Mouse (Mus musculus): ENCODE measurements around the gene Usp36. TPM values are rescaled to one million over a fixed set of nuclear protein-coding genes. Genes with fewer than 3 reads are reported as not detected.

Usp36 gene
- polyA plus RNA-seq, 1 experiment from 2014 or later: 20.8 TPM

- Histone ChIP-seq H3K4me2 (no peak overlapping the region), H3K9ac (ENCODE audit: low read depth, low read length) (no peak overlapping the region), H3K4me3 (ENCODE audit: low read depth, low read length) (no peak overlapping the region), H3K4me1 (replicated peaks; ENCODE audit: control insufficient read depth, insufficient read depth, low read length) (peaks cover 29% of the 10 kb centered on the region), H3K9me3 (ENCODE audit: control insufficient read depth, low read length) (no peaks in the 10 kb centered on the region), H3K27me3 (replicated peaks; ENCODE audit: control insufficient read depth, insufficient read depth, low read length) (no peaks in the 10 kb centered on the region), H3K36me3 (ENCODE audit: control insufficient read depth, insufficient read depth, low read length) (no peaks in the 10 kb centered on the region), H3K27ac (ENCODE audit: low read depth, low read length) (no peak overlapping the region)
- DNase-seq (ENCODE audit: low spot score) (no peak), ATAC-seq (replicated peaks; ENCODE audit: low FRiP score) (no peak)
- WGBS: 74% methylated on average over 4 of the region's 4 CpGs
Measured at GRCm38 (mm10) chr11:118240388-118240787, 49.7 kb downstream of the Usp36 start.

GRCm38 (mm10) chr11:118239281-118240198, 50.5 kb downstream of the Usp36 start:
- Histone ChIP-seq H3K4me1 (replicated peaks; ENCODE audit: control insufficient read depth, insufficient read depth, low read length) (peaks cover 33% of the 10 kb centered on the region), H3K9me3 (ENCODE audit: control insufficient read depth, low read length) (no peaks in the 10 kb centered on the region), H3K36me3 (ENCODE audit: control insufficient read depth, insufficient read depth, low read length) (no peaks in the 10 kb centered on the region), H3K27ac (ENCODE audit: low read depth, low read length) (peak overlapping the region; percentile 3; the same call in 1 of the 2 replicates), H3K27me3 (replicated peaks; ENCODE audit: control insufficient read depth, insufficient read depth, low read length) (no peaks in the 10 kb centered on the region), H3K4me3 (ENCODE audit: low read depth, low read length) (no peak overlapping the region), H3K4me2 (no peak overlapping the region), H3K9ac (ENCODE audit: low read depth, low read length) (no peak overlapping the region)
- ATAC-seq (replicated peaks; ENCODE audit: low FRiP score) (no peak), DNase-seq (ENCODE audit: low spot score) (no peak)
- WGBS: 65% methylated on average over 14 of the region's 14 CpGs

GRCm38 (mm10) chr11:118236520-118237190, 53.4 kb downstream of the Usp36 start:
- Histone ChIP-seq H3K9me3 (ENCODE audit: control insufficient read depth, low read length) (no peaks in the 10 kb centered on the region), H3K4me1 (replicated peaks; ENCODE audit: control insufficient read depth, insufficient read depth, low read length) (peaks cover 33% of the 10 kb centered on the region), H3K36me3 (ENCODE audit: control insufficient read depth, insufficient read depth, low read length) (no peaks in the 10 kb centered on the region), H3K4me2 (no peak overlapping the region; the same call in 1 of the 2 replicates), H3K27me3 (replicated peaks; ENCODE audit: control insufficient read depth, insufficient read depth, low read length) (no peaks in the 10 kb centered on the region), H3K4me3 (ENCODE audit: low read depth, low read length) (no peak overlapping the region), H3K27ac (ENCODE audit: low read depth, low read length) (peak overlapping the region; percentile 64; the same call in 1 of the 2 replicates), H3K9ac (ENCODE audit: low read depth, low read length) (0 out of 2 replicates have a peak overlapping the region, but pooled peaks have one; percentile 12)
- ATAC-seq (replicated peaks; ENCODE audit: low FRiP score) (peak; percentile 31; the same call in 1 of the 2 replicates), DNase-seq (ENCODE audit: low spot score) (no peak)
- WGBS: 34% methylated on average over 6 of the region's 6 CpGs

- Histone ChIP-seq H3K4me3 (ENCODE audit: low read depth, low read length) (no peak overlapping the region), H3K27ac (ENCODE audit: low read depth, low read length) (peak overlapping the region; percentile 45; the same call in 1 of the 2 replicates), H3K4me1 (replicated peaks; ENCODE audit: control insufficient read depth, insufficient read depth, low read length) (peaks cover 38% of the 10 kb centered on the region), H3K9ac (ENCODE audit: low read depth, low read length) (no peak overlapping the region), H3K9me3 (ENCODE audit: control insufficient read depth, low read length) (no peaks in the 10 kb centered on the region), H3K36me3 (ENCODE audit: control insufficient read depth, insufficient read depth, low read length) (no peaks in the 10 kb centered on the region), H3K27me3 (replicated peaks; ENCODE audit: control insufficient read depth, insufficient read depth, low read length) (no peaks in the 10 kb centered on the region), H3K4me2 (no peak overlapping the region)
- no peak for DNase-seq (ENCODE audit: low spot score)
- 63% methylated on average over 7 of the region's 7 CpGs for WGBS
- no peak for ATAC-seq (replicated peaks; ENCODE audit: low FRiP score)
Measured at GRCm38 (mm10) chr11:118234929-118235328, 55.1 kb downstream of the Usp36 start.

- no peak overlapping the region for H3K4me3 ChIP-seq (ENCODE audit: low read depth, low read length)
- WGBS: 58% methylated on average over 6 of the region's 6 CpGs
- H3K27ac ChIP-seq (ENCODE audit: low read depth, low read length): peak overlapping the region; percentile 45; the same call in 1 of the 2 replicates
- H3K27me3 ChIP-seq (replicated peaks; ENCODE audit: control insufficient read depth, insufficient read depth, low read length): no peaks in the 10 kb centered on the region
- no peaks in the 10 kb centered on the region for H3K36me3 ChIP-seq (ENCODE audit: control insufficient read depth, insufficient read depth, low read length)
- no peak overlapping the region for H3K9ac ChIP-seq (ENCODE audit: low read depth, low read length)
- no peak for DNase-seq (ENCODE audit: low spot score)
- H3K4me1 ChIP-seq (replicated peaks; ENCODE audit: control insufficient read depth, insufficient read depth, low read length): peaks cover 34% of the 10 kb centered on the region
- no peak for ATAC-seq (replicated peaks; ENCODE audit: low FRiP score)
- no peaks in the 10 kb centered on the region for H3K9me3 ChIP-seq (ENCODE audit: control insufficient read depth, low read length)
- no peak overlapping the region for H3K4me2 ChIP-seq
Measured at GRCm38 (mm10) chr11:118234500-118234899, 55.5 kb downstream of the Usp36 start.

- WGBS: 69% methylated on average over 3 of the region's 3 CpGs
- ATAC-seq (replicated peaks; ENCODE audit: low FRiP score) (no peak), DNase-seq (ENCODE audit: low spot score) (no peak)
- H3K4me1 ChIP-seq (replicated peaks; ENCODE audit: control insufficient read depth, insufficient read depth, low read length): peaks cover 30% of the 10 kb centered on the region
- no peak overlapping the region for H3K9ac ChIP-seq (ENCODE audit: low read depth, low read length)
- no peak overlapping the region for H3K4me2 ChIP-seq
- no peaks in the 10 kb centered on the region for H3K36me3 ChIP-seq (ENCODE audit: control insufficient read depth, insufficient read depth, low read length)
- H3K27me3 ChIP-seq (replicated peaks; ENCODE audit: control insufficient read depth, insufficient read depth, low read length): no peaks in the 10 kb centered on the region
- no peak overlapping the region for H3K4me3 ChIP-seq (ENCODE audit: low read depth, low read length)
- no peak overlapping the region for H3K27ac ChIP-seq (ENCODE audit: low read depth, low read length)
- no peaks in the 10 kb centered on the region for H3K9me3 ChIP-seq (ENCODE audit: control insufficient read depth, low read length)
Measured at GRCm38 (mm10) chr11:118233924-118234323, 56.1 kb downstream of the Usp36 start.

- DNase-seq (ENCODE audit: low spot score): no peak
- H3K4me1 ChIP-seq (replicated peaks; ENCODE audit: control insufficient read depth, insufficient read depth, low read length): peaks cover 28% of the 10 kb centered on the region
- H3K27me3 ChIP-seq (replicated peaks; ENCODE audit: control insufficient read depth, insufficient read depth, low read length): no peaks in the 10 kb centered on the region
- ATAC-seq (replicated peaks; ENCODE audit: low FRiP score): no peak
- peak overlapping the region; percentile 20; the same call in 1 of the 2 replicates for H3K4me2 ChIP-seq
- H3K4me3 ChIP-seq (ENCODE audit: low read depth, low read length): no peak overlapping the region
- no peak overlapping the region for H3K27ac ChIP-seq (ENCODE audit: low read depth, low read length)
- no peaks in the 10 kb centered on the region for H3K36me3 ChIP-seq (ENCODE audit: control insufficient read depth, insufficient read depth, low read length)
- H3K9ac ChIP-seq (ENCODE audit: low read depth, low read length): no peak overlapping the region
- H3K9me3 ChIP-seq (ENCODE audit: control insufficient read depth, low read length): no peaks in the 10 kb centered on the region
- 38% methylated on average over 7 of the region's 7 CpGs for WGBS
Measured at GRCm38 (mm10) chr11:118232314-118232831, 57.7 kb downstream of the Usp36 start.

- WGBS: 77% methylated on average over 5 of the region's 5 CpGs
- Histone ChIP-seq H3K4me1 (replicated peaks; ENCODE audit: control insufficient read depth, insufficient read depth, low read length) (peaks cover 16% of the 10 kb centered on the region), H3K9me3 (ENCODE audit: control insufficient read depth, low read length) (no peaks in the 10 kb centered on the region)
Measured at GRCm38 (mm10) chr11:118229941-118230340, 60.1 kb downstream of the Usp36 start.

More at GRCm38 (mm10) chr11:118229941-118230340, 60.1 kb downstream of the Usp36 start:
- no peak overlapping the region for H3K9ac ChIP-seq (ENCODE audit: low read depth, low read length)
- DNase-seq (ENCODE audit: low spot score) (no peak), ATAC-seq (replicated peaks; ENCODE audit: low FRiP score) (no peak)
- no peaks in the 10 kb centered on the region for H3K27me3 ChIP-seq (replicated peaks; ENCODE audit: control insufficient read depth, insufficient read depth, low read length)
- H3K4me3 ChIP-seq (ENCODE audit: low read depth, low read length): no peak overlapping the region
- H3K4me2 ChIP-seq: no peak overlapping the region
- H3K27ac ChIP-seq (ENCODE audit: low read depth, low read length): no peak overlapping the region
- no peaks in the 10 kb centered on the region for H3K36me3 ChIP-seq (ENCODE audit: control insufficient read depth, insufficient read depth, low read length)

Measured in liver, embryonic 11.5 days (tissue).